Mouse (Mus musculus) telencephalon, adult 2 months (tissue): ENCODE data around the gene Atp6v0e2.
"Not testable (repeated sequence)": the region's sequence is repeated elsewhere in the genome, so short reads cannot be mapped to it uniquely, and the experiment has no call there.

Source experiments
- DNase-seq: peaks from one replicate; pipeline ENCODE4 v3.0.0-alpha.2; 2011; ENCODE audit warnings: low read depth, low spot score

Atp6v0e2 gene

GRCm38 (mm10) chr6:48537105-48537954, at the start of gene Atp6v0e2:
Atp6v0e2 (plus strand) TSS chr6:48537615.
- DNase-seq, result peak; percentile 97

- no peak for DNase-seq
Measured at GRCm38 (mm10) chr6:48487747-48488725, 49.4 kb upstream of the Atp6v0e2 start.

- DNase-seq, result no peak
Measured at GRCm38 (mm10) chr6:48489741-48490140, 47.7 kb upstream of the Atp6v0e2 start.

- no peak for DNase-seq
Measured at GRCm38 (mm10) chr6:48491361-48491760, 46.1 kb upstream of the Atp6v0e2 start.

GRCm38 (mm10) chr6:48493136-48493730, 44.2 kb upstream of the Atp6v0e2 start:
- no peak for DNase-seq

GRCm38 (mm10) chr6:48497521-48497920, 39.9 kb upstream of the Atp6v0e2 start:
- DNase-seq, result no peak

GRCm38 (mm10) chr6:48503847-48504240, 33.6 kb upstream of the Atp6v0e2 start:
- no peak for DNase-seq

GRCm38 (mm10) chr6:48504241-48504854, 33.1 kb upstream of the Atp6v0e2 start:
- peak; percentile 81 for DNase-seq

- no peak for DNase-seq
Measured at GRCm38 (mm10) chr6:48508087-48508486, 29.3 kb upstream of the Atp6v0e2 start.

- no peak for DNase-seq
Measured at GRCm38 (mm10) chr6:48510426-48510825, 27.0 kb upstream of the Atp6v0e2 start.

GRCm38 (mm10) chr6:48511861-48512260, 25.6 kb upstream of the Atp6v0e2 start:
- DNase-seq, result no peak

- not testable (repeated sequence) for DNase-seq
Measured at GRCm38 (mm10) chr6:48524882-48525281, 12.5 kb upstream of the Atp6v0e2 start.

GRCm38 (mm10) chr6:48527901-48528300, 9.5 kb upstream of the Atp6v0e2 start:
- no peak for DNase-seq

GRCm38 (mm10) chr6:48529261-48529660, 8.2 kb upstream of the Atp6v0e2 start:
- DNase-seq, result no peak

- DNase-seq, result no peak
Measured at GRCm38 (mm10) chr6:48529871-48530440, 7.5 kb upstream of the Atp6v0e2 start.

GRCm38 (mm10) chr6:48530862-48531261, 6.6 kb upstream of the Atp6v0e2 start:
- no peak for DNase-seq

GRCm38 (mm10) chr6:48533475-48533874, 3.9 kb upstream of the Atp6v0e2 start:
- no peak for DNase-seq

GRCm38 (mm10) chr6:48534913-48535312, 2.5 kb upstream of the Atp6v0e2 start:
- no peak for DNase-seq

GRCm38 (mm10) chr6:48536091-48536490, 1.3 kb upstream of the Atp6v0e2 start:
- no peak for DNase-seq

GRCm38 (mm10) chr6:48538841-48539737, 1.7 kb downstream of the Atp6v0e2 start:
- peak; percentile 67 for DNase-seq
